ENCODE assay signal across 8 mouse cellular contexts in the genomic region with DNA sequence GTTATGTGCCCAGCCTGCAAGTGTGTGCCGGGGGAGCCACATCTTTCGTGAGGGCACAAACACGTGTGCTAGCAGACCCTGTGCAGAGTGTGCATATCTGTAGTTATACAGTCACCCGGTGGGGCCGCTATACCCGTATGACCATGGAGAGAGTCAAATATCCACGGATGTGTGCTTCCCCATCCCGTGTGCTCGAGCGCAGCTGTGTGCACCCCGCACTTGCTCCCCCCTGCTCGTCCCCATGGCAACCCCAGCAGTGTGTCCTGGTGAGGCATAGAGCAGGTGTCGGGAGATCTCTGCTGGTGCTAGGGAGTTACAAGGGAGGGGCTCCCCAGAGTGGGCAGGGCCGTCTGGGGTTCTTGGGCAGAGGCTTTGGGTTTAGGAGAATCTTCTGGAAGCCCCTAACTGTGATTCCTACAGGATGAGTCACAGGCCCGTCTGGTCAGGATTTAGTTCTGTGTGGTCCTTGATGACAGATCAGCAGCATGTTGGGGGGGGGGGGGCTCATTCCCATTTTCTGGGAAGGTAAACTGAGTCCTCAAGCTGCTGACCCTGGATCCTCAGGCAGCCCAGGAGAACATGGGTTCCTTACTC. TPM values are rescaled to one million over a fixed set of nuclear protein-coding genes. Genes with fewer than 3 reads are reported as not detected.
DNase-seq lines count a peak whose midpoint lies in the region; ATAC-seq lines count a peak whose summit lies in the region.

No protein-coding gene starts in this region.

- peak overlapping the region; percentile 30 for H3K4me2 ChIP-seq in forebrain, embryonic 12.5 days

- no peak overlapping the region for H3K9ac ChIP-seq in forebrain, embryonic 12.5 days

- H3K9me3 ChIP-seq in forebrain, embryonic 12.5 days: no peaks in the 10 kb centered on the region

- H3K4me3 ChIP-seq in forebrain, embryonic 12.5 days (replicated peaks): no peak overlapping the region

- H3K36me3 ChIP-seq in forebrain, embryonic 12.5 days (replicated peaks): no peaks in the 10 kb centered on the region

- H3K4me1 ChIP-seq in forebrain, embryonic 12.5 days: peaks cover 27% of the 10 kb centered on the region

- ATAC-seq in forebrain, embryonic 12.5 days (ENCODE audit: low FRiP score): peak; percentile 79
- 0 out of 2 replicates have a peak, but pooled peaks have one; percentile 24 for ATAC-seq in megakaryocyte progenitor cell, adult 5-6 weeks (replicated peaks; ENCODE audit: poor library complexity)

- DNase-seq in adrenal gland, postnatal 10 days: peak; percentile 19
- no peak for DNase-seq in adrenal gland, postnatal 25 days
- peak; percentile 41 for DNase-seq in A20 (ENCODE audit: low read depth, low spot score)
- DNase-seq in telencephalon, adult 2 months (ENCODE audit: low read depth, low spot score): peak; percentile 45
- no peak for DNase-seq in urinary bladder, postnatal 25 days (ENCODE audit: low spot score)
- no peak for DNase-seq in cerebellum, postnatal 4 days (ENCODE audit: low spot score in 2 of 2)

- H3K27me3 ChIP-seq in forebrain, embryonic 12.5 days: peaks cover 26% of the 10 kb centered on the region

- 35% methylated on average over 15 of the region's 15 CpGs for WGBS in forebrain, embryonic 12.5 days

- H3K27ac ChIP-seq in forebrain, embryonic 12.5 days: 0 out of 2 replicates have a peak overlapping the region, but pooled peaks have one; percentile 26

RNA-seq across cellular contexts. Expression of a gene that starts 24.3 kb away (rescaled TPM):
- total RNA-seq in adrenal gland, postnatal 10 days (2021): 1 to 10 TPM; 1.1 to 2.2 TPM
- 16.4 and 17.0 TPM in 2 replicates for total RNA-seq in adrenal gland, postnatal 25 days (2021)
- 0.81 and 0.88 TPM in 2 replicates for polyA plus RNA-seq in forebrain, embryonic 12.5 days (2016; fragmentation: Nextera tagmentation; extraction: Ambion mirVana)
- total RNA-seq in megakaryocyte progenitor cell, adult 5-6 weeks (2015): 0.02 TPM in 1 of 2 replicates, not detected in the other
- not detected in 2 replicates for total RNA-seq in megakaryocyte progenitor cell, adult 5-6 weeks (2017)

Comparison
In these comparisons a context has a peak if more than half of its experiments do, and no peak if none do; other contexts are left out.
1. DNase-seq: peak in adrenal gland, postnatal 10 days (single experiment), A20 (single experiment) and telencephalon, adult 2 months (single experiment); none in adrenal gland, postnatal 25 days (single experiment), urinary bladder, postnatal 25 days (single experiment) and cerebellum, postnatal 4 days (0 of 2).